Mouse (Mus musculus): ENCODE results near the gene Lifr. TPM values are rescaled to one million over a fixed set of nuclear protein-coding genes. Genes with fewer than 3 reads are reported as not detected.
A peak's percentile ranks its signal among the peaks of the same experiment; 100 is the strongest.

Lifr gene
- polyA plus RNA-seq, 1 experiment, result 14.8 TPM

DNA sequence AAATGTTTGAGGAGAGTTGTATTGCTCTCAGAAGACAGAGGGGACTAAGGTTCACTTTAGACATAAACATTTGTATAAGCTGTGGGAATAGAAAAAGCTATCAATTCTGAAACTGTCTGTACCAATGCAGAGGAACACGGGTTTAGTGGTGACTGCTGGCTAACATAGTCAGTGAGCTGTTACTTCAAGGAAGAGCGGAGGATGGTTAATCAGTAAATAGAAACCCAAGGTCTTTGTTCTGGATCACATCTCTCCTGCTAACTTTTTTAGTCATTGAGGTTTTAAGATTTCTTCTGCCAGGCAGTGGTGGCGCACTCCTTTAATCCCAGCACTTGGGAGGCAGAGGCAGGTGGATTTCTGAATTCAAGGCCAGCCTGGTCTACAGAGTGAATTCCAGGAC lies 23.7 kb upstream of the Lifr start:
- H3K79me2 ChIP-seq (ENCODE audit: control insufficient read depth, insufficient read depth), result no peaks in the 10 kb centered on the region
- TF ChIP-seq E2F4 (IDR thresholded peaks at IDR 0.05; ENCODE audit: insufficient read depth) (no peak), REST (IDR thresholded peaks at IDR 0.05; ENCODE audit: insufficient read depth, insufficient read length) (no peak), TCF3 (IDR thresholded peaks at IDR 0.05; ENCODE audit: insufficient read length, low read depth) (no peak), MAX (IDR thresholded peaks at IDR 0.05; ENCODE audit: low read depth) (no peak), CEBPB (IDR thresholded peaks at IDR 0.05; ENCODE audit: insufficient read depth, poor library complexity, severe bottlenecking) (no peak), POLR2AphosphoS2 (IDR thresholded peaks at IDR 0.05; ENCODE audit: insufficient read length, low read depth) (no peak), MYOG (IDR thresholded peaks at IDR 0.05; ENCODE audit: control insufficient read depth in 1 of 3, insufficient read depth in 1 of 3, insufficient read length in 2 of 3, low read depth in 2 of 3) (no peak), MYOD1 (IDR thresholded peaks at IDR 0.05; ENCODE audit: control insufficient read depth in 1 of 3, insufficient read length in 2 of 3, low read depth in 2 of 3) (no peak), USF1 (IDR thresholded peaks at IDR 0.05; ENCODE audit: low read depth) (no peak), SRF (IDR thresholded peaks at IDR 0.05; ENCODE audit: control insufficient read depth, insufficient read length, low read depth) (no peak), POLR2A (IDR thresholded peaks at IDR 0.05; ENCODE audit: insufficient read length, low read depth) (no peak), TCF12 (IDR thresholded peaks at IDR 0.05; ENCODE audit: insufficient read depth, poor library complexity, severe bottlenecking) (no peak)
- H3K27me3 ChIP-seq (ENCODE audit: control insufficient read depth, insufficient read depth, insufficient read length), result no peaks in the 10 kb centered on the region
- no peak overlapping the region for H3K4me2 ChIP-seq (ENCODE audit: low read depth)
- H3K4me3 ChIP-seq, result no peak overlapping the region
- H3K36me3 ChIP-seq (ENCODE audit: control insufficient read depth, insufficient read depth), result no peaks in the 10 kb centered on the region
- H3ac ChIP-seq (ENCODE audit: control insufficient read depth, insufficient read length), result no peak overlapping the region

DNA sequence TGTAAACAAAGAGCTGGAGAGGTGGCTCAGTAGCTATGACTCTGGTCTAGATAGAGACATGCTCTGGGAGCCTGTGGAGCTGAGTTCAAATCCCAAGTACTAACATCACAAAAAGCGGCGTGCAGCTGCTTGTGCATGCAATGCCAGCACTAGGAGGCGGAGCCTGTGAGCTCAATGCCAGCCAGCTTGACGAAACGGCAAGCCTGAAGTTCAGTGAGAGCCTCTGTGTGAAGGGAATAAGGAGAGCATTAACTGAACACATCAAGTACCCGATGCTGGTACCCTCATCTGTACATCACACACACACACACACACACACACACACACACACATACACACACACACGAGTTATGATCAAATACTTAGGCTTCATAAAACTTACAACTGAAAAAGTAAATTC lies 21.0 kb upstream of the Lifr start:
- Histone ChIP-seq H3K79me2 (ENCODE audit: control insufficient read depth, insufficient read depth) (no peaks in the 10 kb centered on the region), H3K36me3 (ENCODE audit: control insufficient read depth, insufficient read depth) (no peaks in the 10 kb centered on the region), H3K27me3 (ENCODE audit: control insufficient read depth, insufficient read depth, insufficient read length) (no peaks in the 10 kb centered on the region), H3K4me3 (no peak overlapping the region), H3ac (ENCODE audit: control insufficient read depth, insufficient read length) (no peak overlapping the region), H3K4me2 (ENCODE audit: low read depth) (no peak overlapping the region)
- TF ChIP-seq REST (IDR thresholded peaks at IDR 0.05; ENCODE audit: insufficient read depth, insufficient read length), result no peak
- no peak for TF ChIP-seq POLR2A (IDR thresholded peaks at IDR 0.05; ENCODE audit: insufficient read length, low read depth)
- no peak for TF ChIP-seq MYOG (IDR thresholded peaks at IDR 0.05; ENCODE audit: control insufficient read depth in 1 of 3, insufficient read depth in 1 of 3, insufficient read length in 2 of 3, low read depth in 2 of 3)
- no peak for TF ChIP-seq SRF (IDR thresholded peaks at IDR 0.05; ENCODE audit: control insufficient read depth, insufficient read length, low read depth)
- TF ChIP-seq E2F4 (IDR thresholded peaks at IDR 0.05; ENCODE audit: insufficient read depth), result no peak
- no peak for TF ChIP-seq CEBPB (IDR thresholded peaks at IDR 0.05; ENCODE audit: insufficient read depth, poor library complexity, severe bottlenecking)
- TF ChIP-seq TCF12 (IDR thresholded peaks at IDR 0.05; ENCODE audit: insufficient read depth, poor library complexity, severe bottlenecking), result no peak
- no peak for TF ChIP-seq MAX (IDR thresholded peaks at IDR 0.05; ENCODE audit: low read depth)
- no peak for TF ChIP-seq TCF3 (IDR thresholded peaks at IDR 0.05; ENCODE audit: insufficient read length, low read depth)
- TF ChIP-seq USF1 (IDR thresholded peaks at IDR 0.05; ENCODE audit: low read depth), result no peak
- TF ChIP-seq MYOD1 (IDR thresholded peaks at IDR 0.05; ENCODE audit: control insufficient read depth in 1 of 3, insufficient read length in 2 of 3, low read depth in 2 of 3), result no peak
- TF ChIP-seq POLR2AphosphoS2 (IDR thresholded peaks at IDR 0.05; ENCODE audit: insufficient read length, low read depth), result no peak

- no peak overlapping the region for H3K4me3 ChIP-seq
- H3ac ChIP-seq (ENCODE audit: control insufficient read depth, insufficient read length), result no peak overlapping the region
- H3K4me2 ChIP-seq (ENCODE audit: low read depth), result peak overlapping the region; percentile 37
- no peaks in the 10 kb centered on the region for H3K79me2 ChIP-seq (ENCODE audit: control insufficient read depth, insufficient read depth)
- H3K36me3 ChIP-seq (ENCODE audit: control insufficient read depth, insufficient read depth), result no peaks in the 10 kb centered on the region
- TF ChIP-seq REST (IDR thresholded peaks at IDR 0.05; ENCODE audit: insufficient read depth, insufficient read length), result no peak
- no peak for TF ChIP-seq TCF12 (IDR thresholded peaks at IDR 0.05; ENCODE audit: insufficient read depth, poor library complexity, severe bottlenecking)
- no peak for TF ChIP-seq E2F4 (IDR thresholded peaks at IDR 0.05; ENCODE audit: insufficient read depth)
- no peak for TF ChIP-seq USF1 (IDR thresholded peaks at IDR 0.05; ENCODE audit: low read depth)
- TF ChIP-seq POLR2A (IDR thresholded peaks at IDR 0.05; ENCODE audit: insufficient read length, low read depth), result no peak
- TF ChIP-seq MYOD1 (IDR thresholded peaks at IDR 0.05; ENCODE audit: control insufficient read depth in 1 of 3, insufficient read length in 2 of 3, low read depth in 2 of 3), result no peak
- H3K27me3 ChIP-seq (ENCODE audit: control insufficient read depth, insufficient read depth, insufficient read length), result no peaks in the 10 kb centered on the region
These were observed 20.1 kb upstream of the Lifr start for GRCm38 (mm10) chr15:7070199-7070794.

DNA sequence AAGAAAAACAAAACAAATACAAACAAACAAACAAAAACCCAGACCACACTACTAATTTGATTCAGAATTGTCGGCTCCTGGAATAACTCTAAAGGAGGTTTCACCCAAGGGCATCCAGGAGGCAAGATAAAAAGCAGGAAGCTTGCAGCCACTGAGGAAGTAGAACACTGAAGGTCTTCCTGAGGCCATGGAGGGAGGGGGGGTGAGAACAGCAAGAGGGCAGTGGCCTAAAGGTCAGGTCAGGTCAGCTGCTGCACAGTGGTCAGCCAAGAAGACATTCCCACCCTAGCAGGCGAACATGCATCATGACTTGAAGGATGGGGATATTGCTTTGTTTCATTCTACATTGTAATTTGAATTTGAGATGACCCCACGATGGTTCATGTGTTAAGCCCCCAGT lies 17.1 kb upstream of the Lifr start:
- no peaks in the 10 kb centered on the region for H3K27me3 ChIP-seq (ENCODE audit: control insufficient read depth, insufficient read depth, insufficient read length)

More for the DNA sequence above, 17.1 kb upstream of the Lifr start:
- no peaks in the 10 kb centered on the region for H3K79me2 ChIP-seq (ENCODE audit: control insufficient read depth, insufficient read depth)
- no peaks in the 10 kb centered on the region for H3K36me3 ChIP-seq (ENCODE audit: control insufficient read depth, insufficient read depth)
- H3K4me2 ChIP-seq (ENCODE audit: low read depth), result no peak overlapping the region
- H3ac ChIP-seq (ENCODE audit: control insufficient read depth, insufficient read length), result no peak overlapping the region
- no peak overlapping the region for H3K4me3 ChIP-seq
- TF ChIP-seq MYOD1 (IDR thresholded peaks at IDR 0.05; ENCODE audit: control insufficient read depth in 1 of 3, insufficient read length in 2 of 3, low read depth in 2 of 3), result no peak
- TF ChIP-seq USF1 (IDR thresholded peaks at IDR 0.05; ENCODE audit: low read depth), result no peak
- no peak for TF ChIP-seq REST (IDR thresholded peaks at IDR 0.05; ENCODE audit: insufficient read depth, insufficient read length)
- TF ChIP-seq POLR2AphosphoS2 (IDR thresholded peaks at IDR 0.05; ENCODE audit: insufficient read length, low read depth), result no peak
- no peak for TF ChIP-seq SRF (IDR thresholded peaks at IDR 0.05; ENCODE audit: control insufficient read depth, insufficient read length, low read depth)
- TF ChIP-seq MYOG (IDR thresholded peaks at IDR 0.05; ENCODE audit: control insufficient read depth in 1 of 3, insufficient read depth in 1 of 3, insufficient read length in 2 of 3, low read depth in 2 of 3), result no peak
- no peak for TF ChIP-seq POLR2A (IDR thresholded peaks at IDR 0.05; ENCODE audit: insufficient read length, low read depth)
- no peak for TF ChIP-seq TCF12 (IDR thresholded peaks at IDR 0.05; ENCODE audit: insufficient read depth, poor library complexity, severe bottlenecking)

All from myocyte (in vitro differentiated cells).